8 mouse cellular contexts compared by ENCODE assay signal in genomic region chr11:102376196-102376835, GRCm38 (mm10). TPM values are rescaled to one million over a fixed set of nuclear protein-coding genes. Genes with fewer than 3 reads are reported as not detected.
DNase-seq lines count a peak whose midpoint lies in the region; ATAC-seq and TF ChIP-seq lines count a peak whose summit lies in the region.

No protein-coding gene starts in this region.

- H3K9ac ChIP-seq in lung, embryonic 14.5 days, result peak overlapping the region; percentile 44
- H3K9ac ChIP-seq in embryonic facial prominence, embryonic 12.5 days, result no peak overlapping the region
- peak overlapping the region; percentile 42; the same call in 1 of the 2 replicates for H3K9ac ChIP-seq in intestine, embryonic 15.5 days
- H3K9ac ChIP-seq in neural tube, embryonic 12.5 days, result no peak overlapping the region

- DNase-seq in lung, embryonic 14.5 days, result no peak
- DNase-seq in lung, postnatal 25 days (ENCODE audit: low spot score), result no peak
- no peak for DNase-seq in gastrocnemius, postnatal 25 days
- no peak for DNase-seq in lung, postnatal 4 days
- no peak for DNase-seq in ovary, adult 18-20 months (ENCODE audit: low spot score)

- ATAC-seq in lung, embryonic 14.5 days (ENCODE audit: insufficient read depth), result no peak
- no peak for ATAC-seq in embryonic facial prominence, embryonic 12.5 days (ENCODE audit: insufficient number of reproducible peaks, insufficient read depth, low FRiP score, low TSS enrichment)
- peak; percentile 26; the same call in 1 of the 2 replicates for ATAC-seq in intestine, embryonic 15.5 days
- ATAC-seq in neural tube, embryonic 12.5 days (ENCODE audit: low FRiP score, low read depth), result no peak

- peaks cover 10% of the 10 kb centered on the region; the same call in 1 of the 2 replicates for H3K4me1 ChIP-seq in lung, embryonic 14.5 days (ENCODE audit: insufficient read depth)
- peaks cover 16% of the 10 kb centered on the region for H3K4me1 ChIP-seq in embryonic facial prominence, embryonic 12.5 days
- peaks cover 22% of the 10 kb centered on the region for H3K4me1 ChIP-seq in intestine, embryonic 15.5 days (replicated peaks)
- H3K4me1 ChIP-seq in neural tube, embryonic 12.5 days, result peaks cover 16% of the 10 kb centered on the region

- no peak for TF ChIP-seq CTCF in lung, embryonic 14.5 days (IDR thresholded peaks at IDR 0.05; ENCODE audit: low read depth)

- H3K9me3 ChIP-seq in lung, embryonic 14.5 days (ENCODE audit: low read depth, low read length), result no peaks in the 10 kb centered on the region
- no peaks in the 10 kb centered on the region for H3K9me3 ChIP-seq in embryonic facial prominence, embryonic 12.5 days
- H3K9me3 ChIP-seq in intestine, embryonic 15.5 days, result 0 out of 2 replicates have a peak, but pooled peaks cover 4% of the 10 kb centered on the region
- H3K9me3 ChIP-seq in neural tube, embryonic 12.5 days, result no peaks in the 10 kb centered on the region

- no peaks in the 10 kb centered on the region for H3K27me3 ChIP-seq in lung, embryonic 14.5 days (ENCODE audit: insufficient read depth, low read length)
- H3K27me3 ChIP-seq in embryonic facial prominence, embryonic 12.5 days, result peaks cover 19% of the 10 kb centered on the region
- H3K27me3 ChIP-seq in intestine, embryonic 15.5 days (replicated peaks), result 0 out of 2 replicates have a peak, but pooled peaks cover 4% of the 10 kb centered on the region
- H3K27me3 ChIP-seq in neural tube, embryonic 12.5 days (replicated peaks), result no peaks in the 10 kb centered on the region; the same call in 1 of the 2 replicates

- peak overlapping the region; percentile 13; the same call in 1 of the 2 replicates for H3K4me3 ChIP-seq in lung, embryonic 14.5 days (ENCODE audit: low read depth, low read length)
- H3K4me3 ChIP-seq in embryonic facial prominence, embryonic 12.5 days, result no peak overlapping the region
- 0 out of 2 replicates have a peak overlapping the region, but pooled peaks have one; percentile 19 for H3K4me3 ChIP-seq in intestine, embryonic 15.5 days (replicated peaks)
- H3K4me3 ChIP-seq in neural tube, embryonic 12.5 days, result no peak overlapping the region

- peak overlapping the region; percentile 21; the same call in 1 of the 2 replicates for H3K27ac ChIP-seq in lung, embryonic 14.5 days (ENCODE audit: low read depth)
- peak overlapping the region; percentile 0; the same call in 1 of the 2 replicates for H3K27ac ChIP-seq in embryonic facial prominence, embryonic 12.5 days
- peak overlapping the region; percentile 87; the same call in 1 of the 2 replicates for H3K27ac ChIP-seq in intestine, embryonic 15.5 days
- no peak overlapping the region for H3K27ac ChIP-seq in neural tube, embryonic 12.5 days

- no peaks in the 10 kb centered on the region for H3K36me3 ChIP-seq in lung, embryonic 14.5 days (ENCODE audit: insufficient read depth)
- H3K36me3 ChIP-seq in embryonic facial prominence, embryonic 12.5 days, result no peaks in the 10 kb centered on the region
- no peaks in the 10 kb centered on the region for H3K36me3 ChIP-seq in intestine, embryonic 15.5 days
- H3K36me3 ChIP-seq in neural tube, embryonic 12.5 days, result no peaks in the 10 kb centered on the region

- peak overlapping the region; percentile 59 for H3K4me2 ChIP-seq in lung, embryonic 14.5 days
- peak overlapping the region; percentile 39; the same call in 1 of the 2 replicates for H3K4me2 ChIP-seq in embryonic facial prominence, embryonic 12.5 days (replicated peaks)
- peak overlapping the region; percentile 58 for H3K4me2 ChIP-seq in intestine, embryonic 15.5 days (replicated peaks)
- peak overlapping the region; percentile 53 for H3K4me2 ChIP-seq in neural tube, embryonic 12.5 days (replicated peaks)

- 11% methylated on average over 8 of the region's 8 CpGs for WGBS in lung, embryonic 14.5 days
- 12% methylated on average over 8 of the region's 8 CpGs for WGBS in embryonic facial prominence, embryonic 12.5 days
- 12% methylated on average over 8 of the region's 8 CpGs for WGBS in intestine, embryonic 15.5 days
- 16% methylated on average over 8 of the region's 8 CpGs for WGBS in neural tube, embryonic 12.5 days

RNA-seq across cellular contexts. Expression of gene Slc4a1, which starts 10.3 kb away (rescaled TPM):
- 6.0 and 6.9 TPM in 2 replicates for polyA plus RNA-seq in lung, embryonic 14.5 days (2014; fragmentation: Nextera tagmentation; extraction: Ambion mirVana)
- 24.5 and 26.4 TPM in 2 replicates for polyA plus RNA-seq in embryonic facial prominence, embryonic 12.5 days (2016; fragmentation: Nextera tagmentation; extraction: Ambion mirVana)
- 15.2 and 18.0 TPM in 2 replicates for polyA plus RNA-seq in intestine, embryonic 15.5 days (2015; fragmentation: Nextera tagmentation; extraction: Ambion mirVana)
- 18.8 and 23.6 TPM in 2 replicates for polyA plus RNA-seq in neural tube, embryonic 12.5 days (2016; fragmentation: Nextera tagmentation; extraction: Ambion mirVana)
- under 1 TPM; 0.08 to 0.56 TPM for total RNA-seq in gastrocnemius, postnatal 25 days (2021)

RNA-seq across cellular contexts. Expression of gene Rundc3a, which starts 16.9 kb away (rescaled TPM):
- 1.1 and 1.3 TPM in 2 replicates for polyA plus RNA-seq in lung, embryonic 14.5 days (2014; fragmentation: Nextera tagmentation; extraction: Ambion mirVana)
- 15.9 and 20.4 TPM in 2 replicates for polyA plus RNA-seq in embryonic facial prominence, embryonic 12.5 days (2016; fragmentation: Nextera tagmentation; extraction: Ambion mirVana)
- 8.7 and 10.8 TPM in 2 replicates for polyA plus RNA-seq in intestine, embryonic 15.5 days (2015; fragmentation: Nextera tagmentation; extraction: Ambion mirVana)
- polyA plus RNA-seq in neural tube, embryonic 12.5 days (2016; fragmentation: Nextera tagmentation; extraction: Ambion mirVana), result 152 and 171 TPM in 2 replicates
- under 1 TPM in 1 of 2 experiments, not detected in 1; 0.35 TPM for total RNA-seq in gastrocnemius, postnatal 25 days (2021)

RNA-seq across cellular contexts. Expression of gene Slc25a39, which starts 31.4 kb away (rescaled TPM):
- 223 and 244 TPM in 2 replicates for polyA plus RNA-seq in lung, embryonic 14.5 days (2014; fragmentation: Nextera tagmentation; extraction: Ambion mirVana)
- polyA plus RNA-seq in embryonic facial prominence, embryonic 12.5 days (2016; fragmentation: Nextera tagmentation; extraction: Ambion mirVana), result 188 and 189 TPM in 2 replicates
- 305 and 329 TPM in 2 replicates for polyA plus RNA-seq in intestine, embryonic 15.5 days (2015; fragmentation: Nextera tagmentation; extraction: Ambion mirVana)
- 148 and 162 TPM in 2 replicates for polyA plus RNA-seq in neural tube, embryonic 12.5 days (2016; fragmentation: Nextera tagmentation; extraction: Ambion mirVana)
- 10 to 100 TPM; 54.4 to 76.1 TPM for total RNA-seq in gastrocnemius, postnatal 25 days (2021)

RNA-seq across cellular contexts. Expression of gene Grn, which starts 53.8 kb away (rescaled TPM):
- polyA plus RNA-seq in lung, embryonic 14.5 days (2014; fragmentation: Nextera tagmentation; extraction: Ambion mirVana), result 113 and 116 TPM in 2 replicates
- polyA plus RNA-seq in embryonic facial prominence, embryonic 12.5 days (2016; fragmentation: Nextera tagmentation; extraction: Ambion mirVana), result 116 and 126 TPM in 2 replicates
- polyA plus RNA-seq in intestine, embryonic 15.5 days (2015; fragmentation: Nextera tagmentation; extraction: Ambion mirVana), result 156 and 171 TPM in 2 replicates
- 75.2 and 86.1 TPM in 2 replicates for polyA plus RNA-seq in neural tube, embryonic 12.5 days (2016; fragmentation: Nextera tagmentation; extraction: Ambion mirVana)
- 10 to 100 TPM; 28.7 to 35.2 TPM for total RNA-seq in gastrocnemius, postnatal 25 days (2021)

RNA-seq across cellular contexts. Expression of gene Ubtf, which starts 56.8 kb away (rescaled TPM):
- polyA plus RNA-seq in lung, embryonic 14.5 days (2014; fragmentation: Nextera tagmentation; extraction: Ambion mirVana), result 86.0 and 93.8 TPM in 2 replicates
- 103 and 114 TPM in 2 replicates for polyA plus RNA-seq in embryonic facial prominence, embryonic 12.5 days (2016; fragmentation: Nextera tagmentation; extraction: Ambion mirVana)
- 77.8 and 80.2 TPM in 2 replicates for polyA plus RNA-seq in intestine, embryonic 15.5 days (2015; fragmentation: Nextera tagmentation; extraction: Ambion mirVana)
- 98.7 and 101 TPM in 2 replicates for polyA plus RNA-seq in neural tube, embryonic 12.5 days (2016; fragmentation: Nextera tagmentation; extraction: Ambion mirVana)
- total RNA-seq in gastrocnemius, postnatal 25 days (2021), result 10 to 100 TPM; 36.6 to 37.8 TPM

Comparison
In these comparisons a context has a peak if more than half of its experiments do, and no peak if none do; other contexts are left out.
1. H3K4me3 ChIP-seq: peak in lung, embryonic 14.5 days (single experiment) and intestine, embryonic 15.5 days (single experiment); none in embryonic facial prominence, embryonic 12.5 days (single experiment) and neural tube, embryonic 12.5 days (single experiment).
2. H3K9ac ChIP-seq: peak in lung, embryonic 14.5 days (single experiment) and intestine, embryonic 15.5 days (single experiment); none in embryonic facial prominence, embryonic 12.5 days (single experiment) and neural tube, embryonic 12.5 days (single experiment).
3. Peak in every context shown above with its lines, with median percentiles within 50 percentile points of each other: H3K4me2 ChIP-seq.